Mouse (Mus musculus) urinary bladder, adult 2 months (tissue): ENCODE data around the gene Large2. TPM values are rescaled to one million over a fixed set of nuclear protein-coding genes. Genes with fewer than 3 reads are reported as not detected.

Experiments used
- DNase-seq: peaks from one replicate; pipeline ENCODE4 v3.0.0; 2022; ENCODE audit warnings: low spot score
- polyA plus RNA-seq: library from polyadenylated mRNA; depleted of rRNA; stranded (reverse); fragments of >200 nt; gene quantifications from 2 replicates; pipeline ENCODE4 v1.2.3, GENCODE M21; 2012

Large2 gene
- polyA plus RNA-seq, 1 experiment, result 13.2 TPM

DNA sequence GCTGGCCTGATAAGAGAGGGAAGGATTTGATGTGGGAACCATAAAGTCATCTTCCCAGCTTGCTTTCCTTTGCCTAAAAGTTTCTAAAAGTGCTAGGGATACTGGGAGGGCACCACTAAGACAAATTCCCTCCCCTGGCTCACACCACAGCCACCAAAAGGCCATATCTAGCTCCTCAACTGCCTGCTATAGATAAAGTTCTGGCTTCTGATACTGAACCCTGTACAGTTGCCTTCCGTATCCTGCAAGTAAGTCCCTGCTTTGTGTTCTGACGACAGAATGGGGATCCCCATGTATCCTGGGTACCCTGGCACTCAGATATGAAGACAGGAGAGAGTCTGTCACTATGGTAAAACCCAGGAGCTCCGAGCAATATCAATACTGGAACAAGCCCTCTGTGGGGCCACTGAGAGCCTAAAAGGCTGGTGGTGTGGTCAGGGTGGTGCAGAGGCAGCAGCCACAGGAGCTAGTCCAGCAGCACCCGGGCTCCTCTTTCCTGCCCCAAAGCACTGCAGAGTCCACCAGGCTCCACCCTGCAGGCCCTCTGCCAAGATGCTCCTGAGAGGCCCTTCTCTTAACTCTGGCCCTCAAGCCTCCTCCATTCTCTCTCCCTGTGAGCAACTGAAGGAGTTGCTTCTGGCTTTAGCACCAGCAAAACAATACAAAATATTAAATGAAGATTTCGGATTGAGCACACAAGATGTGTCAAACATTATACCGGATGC is 15.7 kb upstream of the Large2 start:
- no peak for DNase-seq

DNA sequence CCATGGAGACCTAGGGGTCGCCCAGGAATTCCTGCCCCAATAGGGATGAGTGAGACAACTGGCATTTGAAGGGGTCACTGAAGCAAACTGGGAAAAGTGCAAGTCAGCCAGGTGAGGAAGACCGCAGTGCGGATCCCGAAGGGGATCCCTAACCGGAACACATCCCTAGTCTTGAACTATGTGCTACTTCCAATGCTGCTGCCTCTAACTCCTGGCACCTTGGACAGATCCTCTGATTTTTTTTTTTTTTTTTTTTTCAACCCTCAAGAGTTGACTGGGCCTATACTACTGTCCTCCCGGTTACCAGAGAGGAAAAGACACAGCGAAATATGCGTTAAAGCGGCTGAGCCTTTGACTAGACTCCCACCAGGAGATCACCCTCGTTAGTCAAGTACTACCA is 15.0 kb upstream of the Large2 start:
- no peak for DNase-seq

- peak; percentile 62 for DNase-seq
Measured at GRCm38 (mm10) chr2:92388891-92389641, 14.4 kb upstream of the Large2 start.

DNA sequence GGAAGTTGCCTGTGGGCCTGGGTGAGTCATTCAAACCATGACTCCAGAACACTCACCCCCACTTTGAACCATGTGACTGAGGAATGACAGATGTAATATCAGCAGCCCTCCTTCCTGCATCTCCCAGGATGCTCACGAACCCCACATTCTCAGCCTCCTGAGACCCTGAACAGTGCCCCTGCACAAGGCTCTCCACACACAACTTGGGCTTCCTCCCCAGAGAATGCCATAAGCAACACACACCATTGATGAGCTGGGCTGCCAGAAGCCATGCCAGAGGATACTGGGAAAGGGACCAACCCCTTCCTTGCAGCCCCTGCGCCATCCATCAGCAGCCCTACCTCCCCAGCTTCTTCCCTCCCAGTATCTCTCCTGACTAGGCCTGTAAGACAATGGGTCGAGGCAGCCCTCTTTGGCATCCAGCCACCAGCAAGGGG is 13.4 kb upstream of the Large2 start:
- no peak for DNase-seq

DNA sequence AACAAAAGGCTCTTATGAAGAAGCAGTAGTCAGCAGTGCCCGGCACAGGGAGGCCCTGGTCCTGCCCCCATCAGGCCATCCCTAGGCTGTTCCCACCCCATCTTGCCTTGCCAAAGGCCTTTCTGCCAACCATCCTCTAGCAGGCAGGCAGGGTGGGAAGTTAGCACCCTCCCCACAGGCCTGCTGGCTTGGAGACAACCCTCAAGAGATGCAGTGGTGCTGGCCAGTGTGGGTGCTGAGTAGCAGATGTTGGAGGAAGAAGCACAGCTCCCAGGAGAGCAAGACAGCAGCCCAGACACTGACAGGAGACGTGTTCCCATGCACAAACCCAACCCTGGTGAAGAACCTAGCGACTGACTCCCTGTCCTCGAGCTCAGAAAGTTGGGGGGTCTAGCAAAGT is 13.0 kb upstream of the Large2 start:
- no peak for DNase-seq

DNA sequence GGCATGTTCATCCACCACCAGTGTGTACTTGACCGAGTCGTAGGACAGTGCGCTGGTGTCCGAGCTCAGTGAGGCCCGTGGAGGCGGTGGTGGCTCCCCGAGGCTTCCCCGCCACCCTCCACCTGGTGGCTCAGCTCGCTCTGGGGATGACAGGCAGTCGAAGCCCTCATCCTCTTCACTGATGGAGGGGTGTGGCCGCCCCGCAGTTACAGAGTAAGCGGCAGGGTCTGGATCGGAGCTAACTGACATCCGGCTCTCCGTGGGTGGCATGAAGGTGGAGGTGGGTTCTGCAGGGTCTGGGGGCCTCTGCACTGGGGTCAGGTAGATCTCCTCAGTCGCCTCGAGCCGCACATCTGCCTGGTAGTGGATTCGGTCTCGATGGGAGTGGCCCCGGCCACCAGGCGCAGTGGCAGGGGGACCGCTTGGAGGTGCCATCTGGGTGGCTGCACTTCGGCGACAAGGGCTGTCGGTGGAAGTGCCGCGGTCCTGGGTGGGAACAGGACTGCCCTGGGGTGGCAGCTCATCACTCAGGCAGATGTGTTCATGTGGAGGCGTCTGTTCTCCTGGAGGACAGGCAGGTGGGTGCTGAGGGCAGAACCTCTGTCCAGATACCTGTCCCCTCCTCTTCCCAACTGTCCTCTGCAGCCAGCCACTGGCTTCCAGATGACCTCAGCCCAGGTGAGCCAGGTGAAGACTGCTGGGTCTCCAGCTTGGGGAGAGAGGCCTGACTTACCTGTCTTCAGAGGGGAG is 12.3 kb upstream of the Large2 start:
- no peak for DNase-seq

DNA sequence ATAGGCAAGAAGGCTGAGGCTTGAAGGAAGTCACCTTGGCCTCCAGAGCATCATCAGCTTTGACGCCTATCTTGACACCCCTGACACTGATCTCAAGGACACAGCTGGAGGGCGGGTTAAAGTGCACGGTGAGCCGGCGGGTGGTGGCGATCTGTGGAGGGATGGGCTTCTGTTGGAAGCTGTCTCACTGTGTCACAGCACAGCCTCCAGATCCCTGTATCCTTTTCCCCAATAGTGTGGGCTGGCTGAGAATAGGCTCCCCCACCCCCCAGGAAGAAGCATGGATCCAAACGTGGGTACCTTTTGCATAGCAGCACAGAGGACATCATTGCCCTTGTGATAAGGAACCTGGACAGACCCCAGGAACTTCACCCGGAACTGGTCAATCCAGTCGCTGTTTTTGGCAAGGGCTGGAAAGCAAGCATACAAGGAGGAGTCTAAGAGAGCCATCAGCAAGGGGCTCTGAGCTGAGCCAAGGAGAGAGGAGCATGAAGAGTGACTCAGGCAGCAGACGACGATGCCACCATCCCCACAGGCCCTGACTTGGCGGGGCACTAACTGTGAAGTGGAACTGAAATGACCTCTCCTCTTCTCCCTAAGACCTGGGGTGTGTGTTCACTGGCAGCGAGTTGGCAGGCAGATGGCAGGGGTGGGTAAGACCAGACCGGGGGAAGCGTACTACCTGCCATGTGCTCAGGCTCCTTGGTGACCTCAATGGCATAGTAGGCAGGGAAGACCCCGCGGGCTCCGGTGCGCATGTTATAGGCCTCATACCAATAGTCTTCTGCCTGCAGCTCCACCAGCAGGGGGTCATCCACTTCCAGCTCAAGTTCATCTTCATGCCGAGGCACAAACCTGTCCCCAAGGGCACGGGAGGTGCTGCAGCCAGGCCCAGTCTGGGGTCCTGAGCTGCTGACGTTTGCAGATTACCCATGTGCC is 10.7 kb upstream of the Large2 start:
- no peak for DNase-seq

DNA sequence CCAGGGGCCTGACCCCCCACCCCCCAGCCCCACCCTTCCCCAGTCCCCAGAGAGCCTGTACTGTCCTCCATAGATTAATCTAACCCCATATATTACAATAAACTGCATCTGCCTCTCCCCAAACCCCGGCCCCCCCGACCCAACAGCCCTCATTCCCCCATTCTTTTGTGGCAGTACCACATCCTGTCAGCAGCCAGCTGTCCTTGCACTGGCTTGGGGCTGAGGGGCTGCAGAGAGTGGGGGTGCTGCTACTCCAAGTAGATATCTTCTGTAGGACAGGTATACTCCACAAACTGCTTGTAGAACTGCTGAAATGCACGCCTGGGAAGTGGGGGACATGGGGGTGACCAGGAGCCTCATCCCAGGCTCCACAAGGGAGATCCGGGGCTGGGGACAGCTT is 9.4 kb upstream of the Large2 start:
- DNase-seq, result no peak

GRCm38 (mm10) chr2:92382759-92383158 is 8.1 kb upstream of the Large2 start:
- no peak for DNase-seq

DNA sequence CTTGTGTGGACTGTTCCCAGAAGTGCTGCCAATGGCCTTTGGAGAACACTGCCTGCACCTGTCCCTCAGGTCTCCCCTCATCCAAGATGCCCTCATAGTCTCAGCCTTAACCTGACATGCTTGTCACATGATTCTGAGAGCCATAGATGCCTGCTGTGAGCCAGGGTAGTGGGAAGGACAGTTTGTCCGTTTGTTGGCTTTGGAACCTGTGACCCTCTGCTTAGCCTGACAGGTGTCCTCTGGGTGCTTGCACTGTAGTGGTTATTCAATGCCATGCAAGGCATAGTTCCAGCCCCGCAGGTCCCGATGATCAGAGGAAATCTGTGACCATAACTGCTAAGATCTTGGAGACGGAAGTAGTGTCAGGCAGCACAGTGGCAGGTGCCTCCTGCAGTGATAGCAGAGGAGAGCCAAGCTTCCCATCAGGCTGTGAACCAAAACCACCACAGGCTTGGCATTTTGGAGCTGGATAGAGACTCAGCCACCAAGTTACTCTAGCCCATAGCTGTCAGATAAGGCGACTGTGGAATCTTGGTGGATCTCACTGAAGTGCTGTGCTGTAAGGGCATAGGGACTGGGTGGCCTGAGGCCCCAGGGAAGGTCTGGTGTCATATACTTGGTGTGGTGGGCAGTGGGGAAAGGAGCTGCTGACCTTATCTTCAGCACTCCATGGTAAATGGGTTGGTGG is 7.4 kb upstream of the Large2 start, which contains the start of gene 1700029I15Rik:
Gene 1700029I15Rik, plus strand, starts transcription at position 638 of the 688 bp plus-strand sequence.
- DNase-seq, result no peak

- no peak for DNase-seq
Measured at GRCm38 (mm10) chr2:92381161-92381560, 6.5 kb upstream of the Large2 start.

GRCm38 (mm10) chr2:92380495-92381050 is 5.9 kb upstream of the Large2 start:
- DNase-seq, result no peak

- DNase-seq, result no peak
Measured at GRCm38 (mm10) chr2:92379783-92380494, 5.3 kb upstream of the Large2 start.

DNA sequence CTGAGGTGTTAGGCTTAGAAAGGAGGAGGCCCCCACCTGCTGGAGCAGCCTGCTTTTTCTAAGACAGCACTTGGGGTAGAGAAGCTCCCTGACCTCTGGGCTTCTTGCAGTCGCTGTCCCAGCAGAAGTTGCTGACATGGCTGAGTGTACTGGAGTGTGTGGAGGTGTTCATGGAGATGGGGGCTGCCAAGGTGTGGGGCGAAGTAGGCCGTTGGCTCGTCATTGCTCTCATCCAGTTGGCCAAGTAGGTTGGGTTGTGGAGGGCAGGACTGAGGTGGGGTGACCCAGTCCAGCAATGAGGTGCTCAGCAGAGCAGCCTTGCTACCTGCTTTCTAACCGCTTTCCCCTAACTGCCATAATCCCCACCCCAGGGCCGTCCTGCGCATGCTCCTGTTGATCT is 2.7 kb upstream of the Large2 start:
- no peak for DNase-seq

DNA sequence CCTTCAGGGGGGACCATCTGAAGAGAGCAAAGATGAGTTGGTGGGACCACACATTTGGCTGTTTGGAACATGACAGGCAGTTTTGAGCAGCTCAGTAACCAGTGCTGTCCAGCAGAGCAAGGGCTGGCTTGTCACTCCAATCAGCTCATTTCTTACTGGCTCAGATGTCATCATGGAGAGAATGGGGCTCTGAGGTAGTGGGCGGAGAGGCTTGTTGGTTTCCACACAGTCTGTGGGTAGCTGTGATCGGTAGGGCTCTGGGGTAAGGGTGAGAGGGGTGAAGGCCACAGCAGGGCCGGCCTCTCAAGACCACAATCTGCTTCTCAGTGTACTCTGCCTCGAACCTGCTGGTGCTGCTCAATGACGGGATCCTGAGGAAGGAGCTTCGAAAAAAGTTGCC is 1.6 kb upstream of the Large2 start:
- no peak for DNase-seq

DNA sequence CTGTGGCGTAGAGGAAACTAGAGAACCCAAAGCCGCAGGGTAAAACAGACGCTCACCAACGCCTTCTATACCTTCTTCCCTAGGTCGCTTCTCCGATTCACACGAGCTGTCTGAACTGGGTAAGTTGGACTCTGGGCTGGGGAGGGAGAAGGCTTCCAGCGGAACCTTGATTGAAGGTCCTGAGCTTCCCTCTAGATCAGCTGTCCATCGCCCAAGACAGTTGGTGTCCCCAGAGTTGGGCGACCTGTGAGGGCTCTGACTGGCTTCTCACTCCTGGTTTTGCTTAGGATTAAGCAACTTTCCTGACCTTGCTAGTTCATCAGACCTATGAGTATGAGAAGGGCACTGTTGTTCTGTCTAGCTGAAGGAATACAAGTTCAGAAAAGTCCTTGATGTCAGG is 1.1 kb upstream of the Large2 start:
- no peak for DNase-seq

- peak; percentile 87 for DNase-seq
Measured at GRCm38 (mm10) chr2:92375099-92375623, 492 bp upstream of the Large2 start.

- no peak for DNase-seq
Measured at GRCm38 (mm10) chr2:92373437-92373813, 1.2 kb downstream of the Large2 start.

DNA sequence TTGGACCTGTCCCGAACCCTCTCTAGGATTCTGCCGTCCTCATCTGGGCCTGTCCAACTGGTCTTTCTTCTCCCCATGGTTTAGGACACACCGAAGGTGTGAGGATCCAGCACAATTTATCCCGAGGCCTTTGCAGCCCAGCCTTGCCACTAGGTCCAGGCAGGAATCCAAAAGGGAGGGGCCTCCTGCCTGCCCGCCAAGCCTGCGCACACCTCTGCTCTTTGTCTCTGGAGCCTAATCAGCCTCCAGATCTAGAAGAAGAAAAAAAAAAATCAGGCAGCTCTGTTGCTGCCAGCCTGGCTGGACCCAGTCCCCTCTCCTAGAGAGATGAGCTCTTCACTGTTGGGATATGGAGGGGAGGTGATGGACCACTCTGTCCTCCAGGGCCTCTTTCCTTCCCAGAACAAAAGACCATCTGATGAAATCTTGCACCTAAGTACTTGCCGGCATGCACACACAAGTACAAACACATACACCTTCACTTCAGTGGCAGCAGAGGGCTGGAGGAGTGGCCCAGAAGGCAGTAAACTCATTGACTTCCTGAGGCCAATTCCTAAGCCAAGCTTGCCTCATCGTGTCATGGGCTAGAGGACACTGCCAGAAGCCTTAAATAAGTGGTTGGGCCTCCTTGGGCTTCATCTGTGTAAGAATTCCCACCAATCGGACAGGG is 1.8 kb downstream of the Large2 start:
- no peak for DNase-seq
